Mouse (Mus musculus) stomach, postnatal 0 days (tissue): ENCODE measurements around the gene Cyp2b10. TPM values are rescaled to one million over a fixed set of nuclear protein-coding genes. Genes with fewer than 3 reads are reported as not detected.

Source experiments
- ATAC-seq: fragments of 200-750 bp; cut with Nextera tagmentation; 2 replicates; pipeline ENCODE4 v1.8.0; 2017; ENCODE audit not compliant: low FRiP score, low TSS enrichment
- DNase-seq: peaks from one replicate; pipeline ENCODE4 v3.0.0-alpha.2; 2016; ENCODE audit warnings: low spot score
- H3K27ac ChIP-seq: fragments of 300-500 bp; sonication (generic); replicated peaks from 2 replicates; pipeline ENCODE4 v1.5.1; 2014; ENCODE audit warnings: mild to moderate bottlenecking, control low read depth
- H3K27me3 ChIP-seq: fragments of 300-500 bp; sonication (generic); 2 replicates; pipeline ENCODE4 v1.6.1; 2014; ENCODE audit warnings: low read length; ENCODE audit not compliant: control insufficient read depth, insufficient read depth
- H3K36me3 ChIP-seq: fragments of 300-500 bp; sonication (generic); 2 replicates; pipeline ENCODE4 v1.6.1; 2014; ENCODE audit warnings: low read length, mixed read lengths; ENCODE audit not compliant: control insufficient read depth, insufficient read depth
- H3K4me1 ChIP-seq: fragments of 300-500 bp; sonication (generic); replicated peaks from 2 replicates; pipeline ENCODE4 v1.6.1; 2014; ENCODE audit warnings: antibody characterized with exemption; ENCODE audit not compliant: control insufficient read depth, insufficient read depth
- H3K4me2 ChIP-seq: fragments of 300-500 bp; sonication (generic); replicated peaks from 2 replicates; pipeline ENCODE4 v1.6.1; 2014; ENCODE audit warnings: low read depth, mild to moderate bottlenecking, control low read depth, moderate library complexity
- H3K4me3 ChIP-seq: fragments of 300-500 bp; sonication (generic); 2 replicates; pipeline ENCODE4 v1.5.1; 2014; ENCODE audit warnings: low read depth, low read length, control low read depth
- H3K9ac ChIP-seq: fragments of 300-500 bp; sonication (generic); 2 replicates; pipeline ENCODE4 v1.6.1; 2014; ENCODE audit warnings: mild to moderate bottlenecking, low read length, control low read depth, mixed read lengths
- H3K9me3 ChIP-seq: fragments of 300-500 bp; sonication (generic); 2 replicates; pipeline ENCODE4 v1.6.1; 2016; ENCODE audit warnings: low read length; ENCODE audit not compliant: control insufficient read depth
- CTCF ChIP-seq: IDR thresholded peaks from 2 replicates; pipeline ENCODE4 v1.5.1; 2016; ENCODE audit warnings: antibody characterized with exemption, low read depth, mild to moderate bottlenecking, moderate library complexity
- EP300 ChIP-seq: optimal IDR thresholded peaks from 2 replicates; pipeline ENCODE3; 2016; ENCODE audit warnings: antibody characterized with exemption
- WGBS: fragments of 180-500 bp; shearing (Covaris S2); extraction: QIAGEN DNeasy Blood & Tissue Kit; methylation state at CpG from one replicate; pipeline ENCODE4 v1.1.7; 2014; 5-methylcytosine and 5-hydroxymethylcytosine counted together
- polyA plus RNA-seq: library from polyadenylated mRNA; unstranded; fragments of >200 nt; fragmentation: Nextera tagmentation; extraction: Ambion mirVana; gene quantifications from 2 replicates; pipeline ENCODE4 v1.2.1, GENCODE M21; 2015

The Cyp2b10 gene
- polyA plus RNA-seq, 1 experiment from 2014 or later: 7.4 TPM

- no peak for TF ChIP-seq CTCF
- TF ChIP-seq EP300: no peak
- no peaks in the 10 kb centered on the region for H3K9me3 ChIP-seq
- no peaks in the 10 kb centered on the region for H3K36me3 ChIP-seq
- no peak overlapping the region for H3K27ac ChIP-seq
- no peak overlapping the region for H3K4me3 ChIP-seq
- DNase-seq (no peak), ATAC-seq (no peak)
- no peaks in the 10 kb centered on the region for H3K4me1 ChIP-seq
- no peak overlapping the region for H3K4me2 ChIP-seq
- H3K27me3 ChIP-seq: no peaks in the 10 kb centered on the region
- no peak overlapping the region for H3K9ac ChIP-seq
- WGBS: 88% methylated on average over 1 of the region's 1 CpGs
Observed at GRCm38 (mm10) chr7:25884272-25884671, 13.1 kb upstream of the Cyp2b10 start.

GRCm38 (mm10) chr7:25887758-25888157 is 9.7 kb upstream of the Cyp2b10 start:
- H3K9me3 ChIP-seq: no peaks in the 10 kb centered on the region
- no peak overlapping the region for H3K27ac ChIP-seq
- no peaks in the 10 kb centered on the region for H3K36me3 ChIP-seq
- no peaks in the 10 kb centered on the region for H3K4me1 ChIP-seq
- H3K9ac ChIP-seq: no peak overlapping the region
- no peak overlapping the region for H3K4me3 ChIP-seq
- H3K27me3 ChIP-seq: no peaks in the 10 kb centered on the region
- H3K4me2 ChIP-seq: no peak overlapping the region
- DNase-seq (no peak), ATAC-seq (no peak)
- 77% methylated on average over 3 of the region's 3 CpGs for WGBS
- TF ChIP-seq CTCF (no peak), EP300 (no peak)

- Histone ChIP-seq H3K4me2 (no peak overlapping the region), H3K27me3 (no peaks in the 10 kb centered on the region), H3K36me3 (no peaks in the 10 kb centered on the region), H3K4me3 (no peak overlapping the region), H3K27ac (no peak overlapping the region), H3K9ac (no peak overlapping the region), H3K9me3 (no peaks in the 10 kb centered on the region), H3K4me1 (no peaks in the 10 kb centered on the region)
- ATAC-seq: no peak
- WGBS: 79% methylated on average over 5 of the region's 5 CpGs
- no peak for TF ChIP-seq EP300
- TF ChIP-seq CTCF: no peak
- no peak for DNase-seq
Observed at GRCm38 (mm10) chr7:25893159-25893558, 4.3 kb upstream of the Cyp2b10 start.

GRCm38 (mm10) chr7:25895162-25895561 is 2.3 kb upstream of the Cyp2b10 start:
- ATAC-seq: no peak
- H3K9ac ChIP-seq: no peak overlapping the region

GRCm38 (mm10) chr7:25898064-25898463 is 644 bp downstream of the Cyp2b10 start:
- TF ChIP-seq CTCF (no peak), EP300 (no peak)
- H3K9me3 ChIP-seq: no peaks in the 10 kb centered on the region
- no peak overlapping the region for H3K27ac ChIP-seq
- no peak overlapping the region for H3K9ac ChIP-seq
- 88% methylated on average over 7 of the region's 7 CpGs for WGBS
- no peaks in the 10 kb centered on the region for H3K4me1 ChIP-seq
- DNase-seq: no peak
- H3K4me2 ChIP-seq: no peak overlapping the region
- H3K36me3 ChIP-seq: no peaks in the 10 kb centered on the region
- H3K27me3 ChIP-seq: no peaks in the 10 kb centered on the region
- H3K4me3 ChIP-seq: no peak overlapping the region
- no peak for ATAC-seq

More at GRCm38 (mm10) chr7:25895162-25895561, 2.3 kb upstream of the Cyp2b10 start:
- DNase-seq: no peak
- Histone ChIP-seq H3K27ac (no peak overlapping the region), H3K36me3 (no peaks in the 10 kb centered on the region), H3K27me3 (no peaks in the 10 kb centered on the region), H3K9me3 (no peaks in the 10 kb centered on the region), H3K4me1 (no peaks in the 10 kb centered on the region), H3K4me2 (no peak overlapping the region), H3K4me3 (no peak overlapping the region)
- WGBS: 69% methylated on average over 1 of the region's 1 CpGs
- TF ChIP-seq CTCF (no peak), EP300 (no peak)

GRCm38 (mm10) chr7:25902061-25902690 is 4.8 kb downstream of the Cyp2b10 start:
- Histone ChIP-seq H3K27ac (peak overlapping the region; percentile 67), H3K9me3 (no peaks in the 10 kb centered on the region), H3K4me1 (no peaks in the 10 kb centered on the region), H3K9ac (no peak overlapping the region), H3K4me3 (no peak overlapping the region), H3K36me3 (no peaks in the 10 kb centered on the region), H3K27me3 (no peaks in the 10 kb centered on the region), H3K4me2 (0 out of 2 replicates have a peak overlapping the region, but pooled peaks have one; percentile 3)
- WGBS: 18% methylated on average over 8 of the region's 8 CpGs
- ATAC-seq (peak; percentile 84), DNase-seq (peak; percentile 80)
- TF ChIP-seq EP300 (no peak), CTCF (no peak)
